Mouse (Mus musculus): ENCODE data around the gene Gm20696.

DNA sequence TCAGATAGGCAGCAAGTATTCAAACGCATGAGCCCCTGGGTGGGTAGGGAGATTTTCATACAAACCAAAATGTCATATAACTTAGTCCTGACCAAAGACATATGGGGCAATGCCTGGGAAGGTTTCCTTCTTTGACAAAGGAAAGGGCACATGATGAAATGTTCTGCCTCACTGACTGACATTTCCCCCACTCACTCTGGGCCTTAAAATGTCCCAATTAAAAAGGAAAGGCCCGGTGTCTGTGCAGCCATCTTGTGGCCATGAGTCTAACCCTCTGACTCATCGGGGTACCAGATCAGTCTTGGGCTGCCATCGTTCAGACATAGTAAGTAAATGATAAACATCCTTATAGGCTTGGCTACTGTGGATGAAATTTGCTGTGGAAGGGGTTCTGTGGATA is 454.1 kb downstream of the Gm20696 start:
- TF ChIP-seq CTCF (IDR thresholded peaks at IDR 0.05; ENCODE audit: low read depth, low read length) (no peak), POLR2A (IDR thresholded peaks at IDR 0.05; ENCODE audit: insufficient read depth, low read length) (no peak), EP300 (IDR thresholded peaks at IDR 0.05; ENCODE audit: insufficient read depth, low read depth, low read length) (no peak)

All from ES-Bruce4 (cell line).